Mouse (Mus musculus) thymus, adult 2 months (tissue): ENCODE data around the gene Kdm4c.

Source experiments
- CTCF ChIP-seq: fragments of 200-500 bp; IDR thresholded peaks from 2 replicates; pipeline ENCODE4 v1.5.1; 2012; ENCODE audit warnings: mild to moderate bottlenecking, control low read depth, low read length, moderate library complexity, borderline replicate concordance; ENCODE audit not compliant: control insufficient read depth, poor library complexity, insufficient read depth; ENCODE audit errors: extremely low read depth
- POLR2A ChIP-seq: fragments of 200-500 bp; IDR thresholded peaks from 2 replicates; pipeline ENCODE4 v1.6.1; 2012; ENCODE audit warnings: mild to moderate bottlenecking, low read length, control low read depth, moderate library complexity; ENCODE audit not compliant: control insufficient read depth, poor library complexity, insufficient read depth; ENCODE audit errors: extremely low read depth

DNA sequence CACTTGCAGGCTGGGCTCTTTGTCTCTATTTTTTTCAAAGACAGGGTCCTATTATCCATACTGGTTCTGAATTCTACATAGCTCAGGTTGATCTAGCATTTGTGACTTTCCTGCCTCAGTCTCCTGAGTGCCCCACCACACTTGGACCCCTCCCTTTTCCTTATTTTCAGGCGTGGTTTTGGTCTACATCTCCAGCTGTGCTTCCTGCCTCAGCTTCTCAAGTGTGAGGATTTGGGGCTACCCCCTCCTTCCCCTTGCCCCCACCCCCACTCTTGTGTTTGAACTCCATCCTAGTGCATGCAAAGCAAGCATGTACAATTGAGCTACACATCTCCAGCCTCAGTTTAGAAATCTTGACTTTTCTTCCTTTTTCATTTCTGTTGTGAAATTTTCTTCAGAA, 16.2 kb downstream of the Kdm4c start:
- no peak for TF ChIP-seq POLR2A
- TF ChIP-seq CTCF: no peak
